Mouse (Mus musculus) heart, embryonic 12.5 days (tissue): ENCODE data around the gene Chchd6. TPM values are rescaled to one million over a fixed set of nuclear protein-coding genes. Genes with fewer than 3 reads are reported as not detected.
A peak's percentile ranks its signal among the peaks of the same experiment; 100 is the strongest.

Source experiments
- ATAC-seq: fragments of 200-750 bp; cut with Nextera tagmentation; 2 replicates; pipeline ENCODE4 v1.8.0; 2017; ENCODE audit warnings: moderate TSS enrichment, moderate library complexity; ENCODE audit not compliant: insufficient number of reproducible peaks, low FRiP score
- H3K27ac ChIP-seq: fragments of 300-500 bp; sonication (generic); 2 replicates; pipeline ENCODE4 v1.5.1; 2016; ENCODE audit warnings: mild to moderate bottlenecking, moderate library complexity; ENCODE audit not compliant: poor library complexity, severe bottlenecking
- H3K27me3 ChIP-seq: fragments of 300-500 bp; sonication (generic); replicated peaks from 2 replicates; pipeline ENCODE4 v1.6.1; 2016; ENCODE audit warnings: mild to moderate bottlenecking, moderate library complexity
- H3K36me3 ChIP-seq: fragments of 300-500 bp; sonication (generic); 2 replicates; pipeline ENCODE4 v1.6.1; 2016; ENCODE audit warnings: mild to moderate bottlenecking, moderate library complexity
- H3K4me1 ChIP-seq: fragments of 300-500 bp; sonication (generic); replicated peaks from 2 replicates; pipeline ENCODE4 v1.6.1; 2016; ENCODE audit warnings: mild to moderate bottlenecking
- H3K4me2 ChIP-seq: fragments of 300-500 bp; sonication (generic); 2 replicates; pipeline ENCODE4 v1.6.1; 2016; ENCODE audit warnings: mild to moderate bottlenecking, moderate library complexity
- H3K4me3 ChIP-seq: fragments of 300-500 bp; sonication (generic); 2 replicates; pipeline ENCODE4 v1.5.1; 2016; ENCODE audit warnings: mild to moderate bottlenecking
- H3K9ac ChIP-seq: fragments of 300-500 bp; sonication (generic); 2 replicates; pipeline ENCODE4 v1.6.1; 2016; ENCODE audit warnings: mild to moderate bottlenecking, moderate library complexity
- H3K9me3 ChIP-seq: fragments of 300-500 bp; sonication (generic); replicated peaks from 2 replicates; pipeline ENCODE4 v1.6.1; 2016; ENCODE audit warnings: mild to moderate bottlenecking, moderate library complexity
- WGBS: fragments of 180-500 bp; shearing (Covaris S2); methylation state at CpG from one replicate; pipeline ENCODE4 v1.1.7; 2016; 5-methylcytosine and 5-hydroxymethylcytosine counted together
- polyA plus RNA-seq: library from polyadenylated mRNA; unstranded; fragments of >200 nt; fragmentation: Nextera tagmentation; extraction: Ambion mirVana; gene quantifications from 2 replicates; pipeline ENCODE4 v1.2.1, GENCODE M21; 2016

The Chchd6 gene
- polyA plus RNA-seq, 1 experiment from 2014 or later = 39.7 TPM

DNA sequence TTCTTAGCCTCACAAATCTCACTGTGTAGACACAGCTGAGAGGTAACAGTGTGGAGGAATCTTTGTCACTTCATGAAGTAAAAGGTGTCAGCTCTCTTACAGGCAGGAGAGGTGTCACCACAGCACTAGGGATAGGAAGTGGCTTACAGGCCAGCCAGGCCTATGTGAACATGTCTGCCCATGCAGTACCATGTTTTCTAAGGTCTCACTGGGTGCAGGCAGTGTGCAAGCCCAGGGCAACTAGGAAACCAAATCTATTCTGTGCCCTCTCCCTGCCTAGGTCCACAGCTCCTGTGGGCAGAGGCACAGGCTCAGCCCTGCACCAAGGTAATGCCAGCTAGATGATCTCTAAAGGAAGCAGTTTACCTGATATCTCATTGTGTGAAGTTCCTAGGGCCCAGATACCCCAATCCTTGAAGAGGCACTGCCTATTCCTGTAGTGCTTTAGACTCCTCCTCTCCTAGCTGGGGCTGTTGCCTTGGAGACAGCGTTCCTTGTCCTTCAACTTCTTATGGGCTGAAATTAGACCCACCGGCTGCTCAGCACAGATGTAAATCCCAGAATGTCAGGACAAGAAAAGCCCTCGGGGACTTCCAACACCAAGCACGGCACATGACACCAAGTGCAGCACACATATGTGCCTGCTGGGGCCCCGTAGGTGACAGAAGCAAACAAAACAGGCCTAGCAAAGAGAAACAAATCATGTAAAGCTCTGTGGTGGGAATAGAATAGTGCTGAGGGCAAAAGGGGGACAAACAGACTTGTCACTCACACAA is 10.6 kb downstream of the Chchd6 start:
- Histone ChIP-seq H3K4me2 (peak overlapping the region; percentile 23), H3K27ac (no peak overlapping the region), H3K4me3 (no peak overlapping the region), H3K36me3 (no peaks in the 10 kb centered on the region), H3K27me3 (no peaks in the 10 kb centered on the region), H3K9ac (no peak overlapping the region), H3K4me1 (peaks cover 21% of the 10 kb centered on the region), H3K9me3 (no peaks in the 10 kb centered on the region)
- ATAC-seq = no peak
- 31% methylated on average over 5 of the region's 5 CpGs for WGBS

DNA sequence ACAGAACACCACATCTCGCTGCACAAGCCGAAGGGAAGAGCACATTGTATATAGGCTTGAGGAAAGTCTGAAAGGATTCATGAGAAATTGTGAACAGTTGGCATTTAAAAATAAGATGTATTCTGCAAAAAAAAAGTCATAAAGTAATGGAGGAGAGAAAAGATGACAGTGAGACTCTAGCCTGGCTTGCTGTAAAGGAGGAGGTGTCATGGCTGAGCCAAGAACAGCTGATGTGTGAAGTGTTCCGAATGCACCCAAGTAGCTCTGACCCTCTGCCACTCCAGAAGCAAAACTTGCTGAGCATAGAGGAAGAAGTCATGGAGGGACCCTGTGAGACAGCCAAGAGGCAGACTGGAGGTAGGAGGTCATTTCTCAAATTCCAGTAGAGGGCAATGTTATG is 12.3 kb downstream of the Chchd6 start:
- 89% methylated on average over 3 of the region's 3 CpGs for WGBS

DNA sequence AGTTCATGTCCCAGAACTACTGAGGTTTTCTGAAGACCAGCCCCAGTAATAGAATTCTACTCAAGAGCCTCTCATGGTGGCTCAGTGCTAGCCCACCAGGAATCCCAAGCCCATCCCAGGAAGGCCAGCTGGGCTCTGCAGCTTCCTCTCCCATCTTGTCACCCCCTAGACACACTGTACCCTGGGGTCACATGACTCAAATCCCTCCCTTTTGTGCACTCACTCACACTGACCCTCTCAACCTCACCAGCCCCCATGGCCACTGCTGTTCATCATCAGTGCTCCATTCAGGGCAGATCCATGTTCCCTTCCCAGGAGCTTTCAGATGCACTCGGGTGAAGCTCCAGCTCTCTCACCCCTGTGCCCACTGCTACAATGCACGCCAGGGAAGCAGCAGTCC is 20.8 kb downstream of the Chchd6 start:
- no peak for ATAC-seq
- H3K4me2 ChIP-seq = no peak overlapping the region
- H3K4me3 ChIP-seq = no peak overlapping the region
- H3K4me1 ChIP-seq = peaks cover 14% of the 10 kb centered on the region
- H3K27me3 ChIP-seq = no peaks in the 10 kb centered on the region
- no peaks in the 10 kb centered on the region for H3K36me3 ChIP-seq
- H3K9ac ChIP-seq = no peak overlapping the region
- no peak overlapping the region for H3K27ac ChIP-seq
- 64% methylated on average over 2 of the region's 2 CpGs for WGBS
- no peaks in the 10 kb centered on the region for H3K9me3 ChIP-seq

More for the DNA sequence above, 12.3 kb downstream of the Chchd6 start:
- peaks cover 26% of the 10 kb centered on the region for H3K4me1 ChIP-seq
- no peak overlapping the region for H3K4me2 ChIP-seq
- H3K36me3 ChIP-seq = no peaks in the 10 kb centered on the region
- no peak for ATAC-seq
- H3K9ac ChIP-seq = no peak overlapping the region
- no peak overlapping the region for H3K4me3 ChIP-seq
- H3K27ac ChIP-seq = no peak overlapping the region
- no peaks in the 10 kb centered on the region for H3K9me3 ChIP-seq
- no peaks in the 10 kb centered on the region for H3K27me3 ChIP-seq

DNA sequence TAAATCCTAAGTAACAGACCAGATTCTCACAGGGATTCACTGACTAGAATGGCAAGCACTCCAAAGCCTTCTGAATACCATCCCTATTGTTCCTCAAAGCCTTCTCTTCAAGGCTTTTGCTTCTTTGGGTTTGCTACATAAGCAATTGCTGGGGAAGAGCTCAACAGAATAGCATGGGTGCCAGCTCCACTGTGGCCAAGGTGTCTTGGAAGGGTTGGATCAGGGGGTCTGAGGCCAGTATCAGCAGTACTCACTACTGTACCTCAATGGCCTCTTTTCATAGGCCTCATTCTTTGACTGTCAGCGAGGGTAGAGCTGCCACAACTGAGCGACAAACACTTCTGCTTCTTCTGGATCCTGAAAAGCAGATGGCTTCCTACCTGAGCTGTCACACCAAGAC is 21.7 kb downstream of the Chchd6 start:
- H3K27ac ChIP-seq = no peak overlapping the region
- WGBS = 84% methylated on average over 2 of the region's 2 CpGs
- H3K9me3 ChIP-seq = no peaks in the 10 kb centered on the region
- no peak overlapping the region for H3K9ac ChIP-seq
- H3K4me3 ChIP-seq = no peak overlapping the region
- ATAC-seq = no peak
- H3K4me2 ChIP-seq = no peak overlapping the region
- peaks cover 14% of the 10 kb centered on the region for H3K4me1 ChIP-seq
- no peaks in the 10 kb centered on the region for H3K27me3 ChIP-seq
- no peaks in the 10 kb centered on the region for H3K36me3 ChIP-seq

DNA sequence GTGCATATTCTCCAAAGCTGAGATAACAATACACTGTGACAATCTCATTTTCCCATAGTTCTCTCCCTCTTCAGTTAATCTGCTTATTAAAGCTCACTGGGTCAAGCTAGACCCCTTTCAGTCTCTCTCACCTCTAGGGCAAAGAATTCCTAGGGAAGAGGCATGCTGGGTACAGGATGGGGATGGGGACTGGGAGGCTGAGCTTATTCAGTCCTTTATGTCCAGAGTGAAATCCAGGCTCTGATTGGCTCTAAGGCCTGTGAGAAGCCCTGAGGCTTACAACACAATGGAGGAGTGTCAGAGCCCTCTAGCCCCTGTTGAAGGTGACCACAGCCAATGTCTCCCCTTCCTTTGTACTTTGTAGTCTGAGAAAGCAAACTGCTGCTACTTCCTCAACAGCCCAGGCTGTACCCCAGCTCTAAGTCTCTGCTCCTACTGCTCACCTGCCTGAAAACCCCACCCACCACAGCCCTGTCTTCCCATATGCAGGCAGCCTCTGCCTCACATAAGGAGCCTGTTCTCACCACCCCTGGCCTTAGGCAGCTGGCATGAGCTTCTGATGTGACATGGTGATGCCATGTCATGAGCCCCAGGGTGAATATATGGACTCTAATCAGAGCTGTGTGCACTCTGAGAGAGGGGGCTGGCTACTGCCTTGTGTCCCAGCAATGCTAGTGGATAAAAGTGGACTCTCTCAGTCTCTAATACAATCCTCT is 22.4 kb downstream of the Chchd6 start:
- Histone ChIP-seq H3K27ac (no peak overlapping the region), H3K4me3 (no peak overlapping the region), H3K27me3 (no peaks in the 10 kb centered on the region), H3K9me3 (no peaks in the 10 kb centered on the region), H3K4me1 (peaks cover 7% of the 10 kb centered on the region), H3K4me2 (no peak overlapping the region), H3K36me3 (no peaks in the 10 kb centered on the region), H3K9ac (no peak overlapping the region)
- no peak for ATAC-seq

DNA sequence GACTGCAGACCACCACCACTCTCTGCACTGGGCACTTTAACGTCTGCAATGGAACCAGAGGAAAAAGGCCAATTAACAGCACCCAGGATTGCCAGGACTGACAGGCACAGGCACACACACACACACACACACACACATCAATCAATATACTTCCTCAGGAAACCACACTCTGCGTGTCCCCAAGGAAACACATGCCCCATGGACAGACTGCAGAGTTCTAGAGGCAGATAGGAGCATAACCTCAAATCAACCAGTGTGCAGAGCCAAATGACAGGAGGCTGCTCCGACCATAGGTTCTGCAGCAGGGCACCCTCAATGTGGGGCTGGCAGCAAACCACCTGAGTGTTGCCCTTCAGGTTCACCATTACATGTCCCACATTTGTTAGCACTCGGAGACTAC is 26.1 kb downstream of the Chchd6 start:
- Histone ChIP-seq H3K36me3 (no peaks in the 10 kb centered on the region), H3K27me3 (no peaks in the 10 kb centered on the region), H3K4me1 (peaks cover 3% of the 10 kb centered on the region), H3K9me3 (no peaks in the 10 kb centered on the region), H3K27ac (no peak overlapping the region), H3K4me3 (no peak overlapping the region), H3K4me2 (no peak overlapping the region), H3K9ac (no peak overlapping the region)
- WGBS = 77% methylated on average over 4 of the region's 4 CpGs
- no peak for ATAC-seq

DNA sequence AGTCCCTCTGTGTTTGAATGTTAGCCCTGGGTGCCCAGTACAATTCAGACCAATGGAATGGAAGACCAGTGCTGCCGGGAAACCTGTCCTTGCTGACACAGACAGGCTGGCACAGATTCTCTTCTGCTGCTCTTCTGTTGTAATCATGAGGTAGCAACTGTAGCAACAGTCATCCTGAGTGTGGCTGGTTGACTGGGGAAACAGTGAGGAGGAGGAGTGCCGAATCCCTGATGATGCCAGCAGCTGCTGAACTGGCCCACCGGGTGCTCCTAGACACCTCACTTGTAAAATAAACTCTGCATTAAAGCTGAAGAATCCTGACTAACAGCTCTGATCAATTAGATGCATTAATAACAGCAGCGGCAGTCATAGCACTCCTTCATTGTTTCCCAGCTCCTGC is 28.7 kb downstream of the Chchd6 start:
- H3K27ac ChIP-seq = no peak overlapping the region
- no peaks in the 10 kb centered on the region for H3K36me3 ChIP-seq
- 82% methylated on average over 4 of the region's 4 CpGs for WGBS
- H3K4me1 ChIP-seq = peaks cover 3% of the 10 kb centered on the region
- no peaks in the 10 kb centered on the region for H3K9me3 ChIP-seq
- no peak for ATAC-seq
- H3K4me3 ChIP-seq = no peak overlapping the region
- no peak overlapping the region for H3K4me2 ChIP-seq
- no peak overlapping the region for H3K9ac ChIP-seq
- no peaks in the 10 kb centered on the region for H3K27me3 ChIP-seq

DNA sequence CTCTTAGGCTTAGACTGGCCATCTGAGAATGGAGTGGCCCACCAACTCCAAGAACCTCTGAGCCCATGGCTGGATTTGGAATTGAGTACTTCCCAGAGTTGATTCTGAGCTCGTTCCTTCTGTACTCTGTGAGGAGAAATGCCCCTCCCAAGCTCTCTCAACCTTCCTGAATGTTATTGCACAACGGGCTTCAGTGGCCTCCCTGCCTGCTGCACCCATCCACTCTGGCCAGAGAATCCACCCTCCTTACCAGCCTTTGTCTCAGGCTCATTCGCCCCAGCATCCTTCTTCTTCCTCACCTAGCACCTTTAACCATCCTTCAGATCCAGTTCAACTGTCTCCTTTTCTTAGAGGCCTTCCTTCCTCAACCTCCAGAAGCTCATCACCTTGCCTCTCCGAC is 32.1 kb downstream of the Chchd6 start:
- peaks cover 12% of the 10 kb centered on the region for H3K4me1 ChIP-seq
- H3K4me2 ChIP-seq = no peak overlapping the region
- 78% methylated on average over 4 of the region's 4 CpGs for whole genome bisulfite sequencing
- H3K36me3 ChIP-seq = no peaks in the 10 kb centered on the region
- no peak overlapping the region for H3K27ac ChIP-seq
- H3K27me3 ChIP-seq = no peaks in the 10 kb centered on the region
- no peak overlapping the region for H3K9ac ChIP-seq
- H3K4me3 ChIP-seq = no peak overlapping the region
- no peak for ATAC-seq
- no peaks in the 10 kb centered on the region for H3K9me3 ChIP-seq

DNA sequence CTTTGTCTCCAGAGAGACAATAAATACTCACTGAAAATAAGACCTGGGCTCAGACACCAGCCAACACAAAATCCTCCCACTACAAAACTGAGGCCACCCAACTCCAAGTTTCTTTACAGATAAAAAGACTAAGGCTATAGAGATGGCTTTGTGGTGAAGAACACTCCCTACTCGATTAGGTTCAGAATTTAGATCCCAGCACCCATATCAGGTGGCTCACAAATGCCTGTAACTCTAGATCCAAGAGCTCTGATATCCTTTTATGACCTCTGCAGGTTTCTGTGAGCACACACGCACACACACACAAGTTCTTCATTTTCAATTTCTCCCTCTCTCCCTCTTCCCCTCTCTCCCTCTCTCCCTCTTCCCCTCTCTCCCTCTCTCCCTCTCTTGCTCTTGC is 34.6 kb downstream of the Chchd6 start:
- Histone ChIP-seq H3K27me3 (no peaks in the 10 kb centered on the region), H3K4me3 (no peak overlapping the region), H3K36me3 (no peaks in the 10 kb centered on the region), H3K9me3 (no peaks in the 10 kb centered on the region), H3K4me1 (peaks cover 30% of the 10 kb centered on the region), H3K4me2 (no peak overlapping the region), H3K9ac (no peak overlapping the region), H3K27ac (no peak overlapping the region)
- 72% methylated on average over 2 of the region's 2 CpGs for WGBS
- ATAC-seq = no peak

DNA sequence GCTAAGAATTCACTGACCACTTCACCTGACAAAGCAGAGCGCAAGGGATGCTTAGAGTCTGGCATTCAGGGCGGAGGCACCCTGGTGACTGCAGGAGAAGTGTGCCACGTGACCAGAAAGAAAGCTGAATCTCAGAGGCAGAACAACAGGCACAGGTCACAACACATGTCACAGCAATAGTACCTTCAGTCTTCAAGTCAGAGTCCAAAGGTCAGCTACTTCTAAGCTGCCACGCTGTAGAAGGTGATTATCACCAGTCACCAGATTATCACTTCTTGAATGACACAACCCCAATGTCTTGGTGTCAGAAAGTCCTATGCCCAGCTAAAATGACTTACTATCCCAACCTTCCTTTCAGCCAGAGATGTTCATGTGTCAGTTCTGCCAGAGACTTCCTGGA is 37.8 kb downstream of the Chchd6 start:
- Histone ChIP-seq H3K9ac (no peak overlapping the region), H3K4me3 (no peak overlapping the region), H3K27ac (no peak overlapping the region), H3K4me1 (peaks cover 51% of the 10 kb centered on the region), H3K36me3 (no peaks in the 10 kb centered on the region), H3K9me3 (no peaks in the 10 kb centered on the region), H3K27me3 (no peaks in the 10 kb centered on the region; the same call in 1 of the 2 replicates), H3K4me2 (no peak overlapping the region)
- WGBS = 68% methylated on average over 4 of the region's 4 CpGs
- ATAC-seq = no peak

DNA sequence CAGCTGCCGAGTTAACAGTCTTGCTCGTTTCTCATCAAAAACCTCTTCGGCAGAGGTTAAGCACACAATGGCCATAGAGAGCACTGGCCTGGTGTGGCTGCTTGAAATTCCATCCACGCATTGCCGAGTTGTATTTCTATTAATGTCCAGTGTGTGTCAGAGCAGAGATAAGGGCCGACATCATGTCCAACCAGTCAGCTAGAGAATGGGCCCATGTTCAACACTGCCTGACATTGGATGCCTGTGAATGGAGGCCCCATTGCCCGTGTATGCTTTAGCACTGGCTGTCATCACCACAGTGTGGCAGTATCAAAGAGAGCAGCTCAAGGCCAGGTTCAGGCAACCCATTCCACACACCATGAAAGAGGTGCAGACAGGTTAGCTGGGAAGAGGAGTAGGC is 38.9 kb downstream of the Chchd6 start:
- Histone ChIP-seq H3K9me3 (no peaks in the 10 kb centered on the region), H3K4me1 (peaks cover 51% of the 10 kb centered on the region), H3K27ac (peak overlapping the region; percentile 82), H3K9ac (0 out of 2 replicates have a peak overlapping the region, but pooled peaks have one; percentile 38), H3K4me2 (0 out of 2 replicates have a peak overlapping the region, but pooled peaks have one; percentile 23), H3K4me3 (no peak overlapping the region), H3K27me3 (no peaks in the 10 kb centered on the region; the same call in 1 of the 2 replicates), H3K36me3 (no peaks in the 10 kb centered on the region)
- WGBS = 10% methylated on average over 7 of the region's 7 CpGs
- ATAC-seq = peak; percentile 76
